Mouse (Mus musculus): ENCODE measurements around the gene Vps8. TPM values are rescaled to one million over a fixed set of nuclear protein-coding genes. Genes with fewer than 3 reads are reported as not detected.

Gene Vps8
- polyA plus RNA-seq, 1 experiment from 2014 or later = 39.6 TPM

- 36% methylated on average over 11 of the region's 11 CpGs for WGBS
- no peaks in the 10 kb centered on the region for H3K9me3 ChIP-seq (ENCODE audit: control insufficient read depth, low read length)
- no peaks in the 10 kb centered on the region for H3K27me3 ChIP-seq (replicated peaks; ENCODE audit: control insufficient read depth, insufficient read depth, low read length)
- no peak overlapping the region for H3K4me2 ChIP-seq (ENCODE audit: low read length)
- no peak overlapping the region for H3K9ac ChIP-seq (replicated peaks; ENCODE audit: low read depth, low read length)
- no peak for ATAC-seq
- no peaks in the 10 kb centered on the region for H3K36me3 ChIP-seq (ENCODE audit: control insufficient read depth, insufficient read depth)
- H3K4me1 ChIP-seq (replicated peaks; ENCODE audit: control insufficient read depth, insufficient read depth, low read length) = peaks cover 2% of the 10 kb centered on the region; the same call in 1 of the 2 replicates
- no peak overlapping the region for H3K4me3 ChIP-seq (replicated peaks; ENCODE audit: low read length)
- H3K27ac ChIP-seq (ENCODE audit: low read length) = no peak overlapping the region
Observed at GRCm38 (mm10) chr16:21382152-21382911, 40.6 kb upstream of the Vps8 start.

GRCm38 (mm10) chr16:21385926-21386881 lies 36.7 kb upstream of the Vps8 start:
- Histone ChIP-seq H3K4me2 (ENCODE audit: low read length) (no peak overlapping the region), H3K4me3 (replicated peaks; ENCODE audit: low read length) (no peak overlapping the region), H3K36me3 (ENCODE audit: control insufficient read depth, insufficient read depth) (no peaks in the 10 kb centered on the region), H3K27ac (ENCODE audit: low read length) (no peak overlapping the region), H3K9me3 (ENCODE audit: control insufficient read depth, low read length) (no peaks in the 10 kb centered on the region), H3K4me1 (replicated peaks; ENCODE audit: control insufficient read depth, insufficient read depth, low read length) (no peaks in the 10 kb centered on the region), H3K9ac (replicated peaks; ENCODE audit: low read depth, low read length) (no peak overlapping the region), H3K27me3 (replicated peaks; ENCODE audit: control insufficient read depth, insufficient read depth, low read length) (no peaks in the 10 kb centered on the region)
- no peak for ATAC-seq
- WGBS = 58% methylated on average over 14 of the region's 14 CpGs

- no peak overlapping the region for H3K4me2 ChIP-seq (ENCODE audit: low read length)
- H3K27ac ChIP-seq (ENCODE audit: low read length) = no peak overlapping the region
- H3K4me3 ChIP-seq (replicated peaks; ENCODE audit: low read length) = no peak overlapping the region
- H3K9me3 ChIP-seq (ENCODE audit: control insufficient read depth, low read length) = no peaks in the 10 kb centered on the region
- no peak overlapping the region for H3K9ac ChIP-seq (replicated peaks; ENCODE audit: low read depth, low read length)
- ATAC-seq = no peak
- WGBS = 27% methylated on average over 3 of the region's 3 CpGs
- 0 out of 2 replicates have a peak, but pooled peaks cover 3% of the 10 kb centered on the region for H3K4me1 ChIP-seq (replicated peaks; ENCODE audit: control insufficient read depth, insufficient read depth, low read length)
- no peaks in the 10 kb centered on the region for H3K27me3 ChIP-seq (replicated peaks; ENCODE audit: control insufficient read depth, insufficient read depth, low read length)
- no peaks in the 10 kb centered on the region for H3K36me3 ChIP-seq (ENCODE audit: control insufficient read depth, insufficient read depth)
Observed at GRCm38 (mm10) chr16:21389316-21389715, 33.6 kb upstream of the Vps8 start.

- Histone ChIP-seq H3K9ac (replicated peaks; ENCODE audit: low read depth, low read length) (no peak overlapping the region), H3K4me2 (ENCODE audit: low read length) (no peak overlapping the region), H3K27me3 (replicated peaks; ENCODE audit: control insufficient read depth, insufficient read depth, low read length) (no peaks in the 10 kb centered on the region), H3K9me3 (ENCODE audit: control insufficient read depth, low read length) (no peaks in the 10 kb centered on the region), H3K4me1 (replicated peaks; ENCODE audit: control insufficient read depth, insufficient read depth, low read length) (peaks cover 6% of the 10 kb centered on the region; the same call in 1 of the 2 replicates), H3K36me3 (ENCODE audit: control insufficient read depth, insufficient read depth) (no peaks in the 10 kb centered on the region), H3K4me3 (replicated peaks; ENCODE audit: low read length) (no peak overlapping the region), H3K27ac (ENCODE audit: low read length) (no peak overlapping the region)
- ATAC-seq = no peak
- WGBS = 28% methylated on average over 5 of the region's 5 CpGs
Observed at GRCm38 (mm10) chr16:21390744-21391143, 32.2 kb upstream of the Vps8 start.

GRCm38 (mm10) chr16:21392099-21392498 lies 30.8 kb upstream of the Vps8 start:
- no peak overlapping the region for H3K4me2 ChIP-seq (ENCODE audit: low read length)
- H3K27me3 ChIP-seq (replicated peaks; ENCODE audit: control insufficient read depth, insufficient read depth, low read length) = no peaks in the 10 kb centered on the region
- WGBS = 67% methylated on average over 6 of the region's 6 CpGs
- no peak; the same call in 1 of the 2 replicates for ATAC-seq
- peaks cover 8% of the 10 kb centered on the region; the same call in 1 of the 2 replicates for H3K4me1 ChIP-seq (replicated peaks; ENCODE audit: control insufficient read depth, insufficient read depth, low read length)
- no peak overlapping the region for H3K4me3 ChIP-seq (replicated peaks; ENCODE audit: low read length)
- H3K27ac ChIP-seq (ENCODE audit: low read length) = no peak overlapping the region; the same call in 1 of the 2 replicates
- no peak overlapping the region for H3K9ac ChIP-seq (replicated peaks; ENCODE audit: low read depth, low read length)
- H3K9me3 ChIP-seq (ENCODE audit: control insufficient read depth, low read length) = no peaks in the 10 kb centered on the region
- H3K36me3 ChIP-seq (ENCODE audit: control insufficient read depth, insufficient read depth) = no peaks in the 10 kb centered on the region

DNA sequence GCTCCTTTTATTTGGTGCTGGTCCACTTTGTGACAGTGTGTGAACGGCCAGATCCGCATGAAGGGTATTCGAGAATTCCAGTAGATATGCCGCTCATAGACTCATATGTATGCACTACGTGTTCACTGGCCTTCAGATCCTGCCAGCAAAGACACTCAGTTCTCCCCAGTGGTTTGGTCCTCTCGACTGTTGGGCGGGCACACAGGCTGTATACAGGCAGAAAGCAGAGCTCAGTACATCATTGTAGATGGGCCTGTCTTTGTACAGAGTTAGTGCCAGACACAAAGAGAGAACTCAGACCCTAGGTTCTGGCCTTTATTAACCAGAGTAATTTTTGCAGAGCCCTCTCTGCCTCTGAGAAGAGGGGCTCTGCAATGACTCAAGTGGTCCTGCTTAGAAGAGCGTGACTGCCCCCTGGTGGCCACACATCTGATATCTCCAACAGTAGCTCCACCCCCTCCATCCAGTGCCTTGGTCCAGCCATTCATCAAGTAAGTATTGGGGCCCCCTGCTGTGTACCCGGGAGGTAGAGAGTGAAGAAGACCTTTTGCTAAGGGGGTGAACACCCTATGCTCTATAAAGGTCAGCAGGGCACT lies 30.3 kb upstream of the Vps8 start:
- H3K4me2 ChIP-seq (ENCODE audit: low read length) = no peak overlapping the region
- peak; percentile 89 for ATAC-seq
- 23% methylated on average over 9 of the region's 9 CpGs for WGBS
- no peaks in the 10 kb centered on the region for H3K9me3 ChIP-seq (ENCODE audit: control insufficient read depth, low read length)
- H3K4me1 ChIP-seq (replicated peaks; ENCODE audit: control insufficient read depth, insufficient read depth, low read length) = peaks cover 9% of the 10 kb centered on the region
- H3K4me3 ChIP-seq (replicated peaks; ENCODE audit: low read length) = no peak overlapping the region
- no peak overlapping the region for H3K9ac ChIP-seq (replicated peaks; ENCODE audit: low read depth, low read length)
- no peaks in the 10 kb centered on the region for H3K27me3 ChIP-seq (replicated peaks; ENCODE audit: control insufficient read depth, insufficient read depth, low read length)
- H3K27ac ChIP-seq (ENCODE audit: low read length) = peak overlapping the region; percentile 12; the same call in 1 of the 2 replicates
- H3K36me3 ChIP-seq (ENCODE audit: control insufficient read depth, insufficient read depth) = no peaks in the 10 kb centered on the region

GRCm38 (mm10) chr16:21395546-21395945 lies 27.4 kb upstream of the Vps8 start:
- Histone ChIP-seq H3K9me3 (ENCODE audit: control insufficient read depth, low read length) (no peaks in the 10 kb centered on the region), H3K27me3 (replicated peaks; ENCODE audit: control insufficient read depth, insufficient read depth, low read length) (no peaks in the 10 kb centered on the region), H3K9ac (replicated peaks; ENCODE audit: low read depth, low read length) (0 out of 2 replicates have a peak overlapping the region, but pooled peaks have one; percentile 23), H3K4me1 (replicated peaks; ENCODE audit: control insufficient read depth, insufficient read depth, low read length) (peaks cover 22% of the 10 kb centered on the region), H3K27ac (ENCODE audit: low read length) (no peak overlapping the region), H3K4me2 (ENCODE audit: low read length) (no peak overlapping the region), H3K4me3 (replicated peaks; ENCODE audit: low read length) (no peak overlapping the region), H3K36me3 (ENCODE audit: control insufficient read depth, insufficient read depth) (no peaks in the 10 kb centered on the region)
- no peak for ATAC-seq
- 28% methylated on average over 7 of the region's 7 CpGs for WGBS

GRCm38 (mm10) chr16:21397681-21398080 lies 25.2 kb upstream of the Vps8 start:
- Histone ChIP-seq H3K36me3 (ENCODE audit: control insufficient read depth, insufficient read depth) (no peaks in the 10 kb centered on the region), H3K9me3 (ENCODE audit: control insufficient read depth, low read length) (no peaks in the 10 kb centered on the region), H3K4me2 (ENCODE audit: low read length) (no peak overlapping the region), H3K27me3 (replicated peaks; ENCODE audit: control insufficient read depth, insufficient read depth, low read length) (no peaks in the 10 kb centered on the region), H3K4me1 (replicated peaks; ENCODE audit: control insufficient read depth, insufficient read depth, low read length) (peaks cover 18% of the 10 kb centered on the region), H3K27ac (ENCODE audit: low read length) (no peak overlapping the region), H3K4me3 (replicated peaks; ENCODE audit: low read length) (no peak overlapping the region), H3K9ac (replicated peaks; ENCODE audit: low read depth, low read length) (no peak overlapping the region)
- WGBS = 30% methylated on average over 5 of the region's 5 CpGs
- ATAC-seq = peak; percentile 26; the same call in 1 of the 2 replicates
